Mouse (Mus musculus): ENCODE data around the gene Serpinc1.

The Serpinc1 gene

DNA sequence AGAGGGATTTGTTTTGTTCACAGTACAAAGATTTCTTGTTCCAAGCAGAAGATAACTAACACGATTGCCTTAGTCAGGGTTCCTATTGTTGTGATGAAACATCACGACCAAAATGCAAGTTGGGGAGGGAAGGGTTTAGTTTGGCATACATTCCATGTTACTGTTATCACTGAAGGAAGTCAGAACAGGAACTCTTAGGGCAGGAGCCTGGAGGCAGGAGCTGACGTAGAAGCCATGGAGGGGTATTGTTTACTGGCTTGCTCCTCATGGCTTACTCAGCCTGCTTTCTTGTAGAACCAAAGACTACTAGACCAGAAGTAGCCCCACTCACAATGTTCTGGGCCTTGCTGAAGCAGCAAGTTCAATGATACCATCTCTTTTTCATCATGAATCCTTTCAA is 68.6 kb downstream of the Serpinc1 start:
- DNase-seq (ENCODE audit: low spot score): no peak

All from MN1 (cell line).